Mouse (Mus musculus) limb, embryonic 11.5 days (tissue): Measurements from ENCODE around the gene Gzf1. TPM values are rescaled to one million over a fixed set of nuclear protein-coding genes. Genes with fewer than 3 reads are reported as not detected.

ENCODE experiments used
- ATAC-seq: fragments of 200-750 bp; cut with Nextera tagmentation; 2 replicates; pipeline ENCODE4 v1.8.0; 2017; ENCODE audit warnings: low read depth; ENCODE audit not compliant: insufficient number of reproducible peaks, low FRiP score, low TSS enrichment
- DNase-seq: peaks from one replicate; pipeline ENCODE4 v3.0.0-alpha.2; 2015; ENCODE audit warnings: low spot score
- H3K27ac ChIP-seq: fragments of 300-500 bp; sonication (generic); replicated peaks from 2 replicates; pipeline ENCODE4 v1.5.1; 2014; ENCODE audit warnings: low read depth, mild to moderate bottlenecking, low read length
- H3K27me3 ChIP-seq: fragments of 300-500 bp; sonication (generic); 2 replicates; pipeline ENCODE4 v1.6.1; 2014; ENCODE audit warnings: mild to moderate bottlenecking, low read length, mixed read lengths; ENCODE audit not compliant: control insufficient read depth, insufficient read depth
- H3K36me3 ChIP-seq: fragments of 300-500 bp; sonication (generic); 2 replicates; pipeline ENCODE4 v1.6.1; 2014; ENCODE audit warnings: mild to moderate bottlenecking, low read length, moderate library complexity, mixed read lengths; ENCODE audit not compliant: control insufficient read depth, insufficient read depth
- H3K4me1 ChIP-seq: fragments of 300-500 bp; sonication (generic); 2 replicates; pipeline ENCODE4 v1.6.1; 2014; ENCODE audit warnings: low read length, mixed read lengths; ENCODE audit not compliant: control insufficient read depth, insufficient read depth
- H3K4me2 ChIP-seq: fragments of 300-500 bp; sonication (generic); 2 replicates; pipeline ENCODE4 v1.6.1; 2014; ENCODE audit warnings: low read depth, mild to moderate bottlenecking, moderate library complexity; ENCODE audit not compliant: severe bottlenecking
- H3K4me3 ChIP-seq: fragments of 300-500 bp; sonication (generic); 2 replicates; pipeline ENCODE4 v1.5.1; 2014; ENCODE audit warnings: low read depth, low read length
- H3K9ac ChIP-seq: fragments of 300-500 bp; sonication (generic); 2 replicates; pipeline ENCODE4 v1.6.1; 2014; ENCODE audit warnings: mild to moderate bottlenecking, low read length
- H3K9me3 ChIP-seq: fragments of 300-500 bp; sonication (generic); 2 replicates; pipeline ENCODE4 v1.6.1; 2016; ENCODE audit warnings: low read length; ENCODE audit not compliant: control insufficient read depth
- WGBS: fragments of 180-500 bp; shearing (Covaris S2); extraction: QIAGEN DNeasy Blood & Tissue Kit; methylation state at CpG from one replicate; pipeline ENCODE4 v1.1.7; 2014; 5-methylcytosine and 5-hydroxymethylcytosine counted together
- polyA plus RNA-seq: library from polyadenylated mRNA; unstranded; fragments of >200 nt; fragmentation: Nextera tagmentation; extraction: Ambion mirVana; gene quantifications from 2 replicates; pipeline ENCODE4 v1.2.1, GENCODE M21; 2014

Gene Gzf1
- polyA plus RNA-seq, 1 experiment from 2014 or later = 26.1 TPM

GRCm38 (mm10) chr2:148717072-148717471 is 36.2 kb downstream of the Gzf1 start:
- WGBS = 79% methylated on average over 2 of the region's 2 CpGs
- DNase-seq (no peak), ATAC-seq (no peak)

GRCm38 (mm10) chr2:148719271-148719995 is 38.6 kb downstream of the Gzf1 start:
- Histone ChIP-seq H3K9ac (no peak overlapping the region), H3K4me2 (no peak overlapping the region), H3K4me1 (no peaks in the 10 kb centered on the region), H3K27ac (no peak overlapping the region), H3K36me3 (no peaks in the 10 kb centered on the region), H3K9me3 (no peaks in the 10 kb centered on the region), H3K27me3 (no peaks in the 10 kb centered on the region), H3K4me3 (no peak overlapping the region)
- WGBS = 82% methylated on average over 2 of the region's 2 CpGs
- no peak for DNase-seq
- no peak for ATAC-seq

More at GRCm38 (mm10) chr2:148717072-148717471, 36.2 kb downstream of the Gzf1 start:
- Histone ChIP-seq H3K27me3 (no peaks in the 10 kb centered on the region), H3K4me1 (no peaks in the 10 kb centered on the region), H3K36me3 (peaks cover under 1% of the 10 kb centered on the region; the same call in 1 of the 2 replicates), H3K9me3 (no peaks in the 10 kb centered on the region), H3K9ac (no peak overlapping the region), H3K4me2 (no peak overlapping the region), H3K27ac (no peak overlapping the region), H3K4me3 (no peak overlapping the region)

GRCm38 (mm10) chr2:148731614-148732326 is 50.9 kb downstream of the Gzf1 start:
- H3K4me2 ChIP-seq = peak overlapping the region; percentile 87
- H3K9ac ChIP-seq = peak overlapping the region; percentile 72
- no peaks in the 10 kb centered on the region for H3K36me3 ChIP-seq
- H3K4me3 ChIP-seq = peak overlapping the region; percentile 70
- no peaks in the 10 kb centered on the region; the same call in 1 of the 2 replicates for H3K9me3 ChIP-seq
- DNase-seq (peak; percentile 48), ATAC-seq (peak; percentile 84)
- no peaks in the 10 kb centered on the region for H3K27me3 ChIP-seq
- H3K27ac ChIP-seq = no peak overlapping the region
- under 1% methylated on average over 34 of the region's 35 CpGs for WGBS
- no peaks in the 10 kb centered on the region for H3K4me1 ChIP-seq

GRCm38 (mm10) chr2:148732327-148733000 is 51.6 kb downstream of the Gzf1 start, which contains the start of gene Napb:
Gene Napb, minus strand, starts transcription at chr2:148732467.
- 4% methylated on average over 18 of the region's 18 CpGs for WGBS
- Histone ChIP-seq H3K27ac (no peak within 1 kb of the TSS), H3K9me3 (no peaks in the 10 kb centered on the region; the same call in 1 of the 2 replicates)

More at GRCm38 (mm10) chr2:148732327-148733000, 51.6 kb downstream of the Gzf1 start, which contains the start of gene Napb:
- no peaks in the 10 kb centered on the region for H3K27me3 ChIP-seq
- H3K9ac ChIP-seq = peak within 1 kb of the TSS; percentile 72
- DNase-seq (peak; percentile 94), ATAC-seq (peak; percentile 99)
- H3K4me2 ChIP-seq = peak within 1 kb of the TSS; percentile 87
- peak within 1 kb of the TSS; percentile 70 for H3K4me3 ChIP-seq
- H3K36me3 ChIP-seq = no peaks in the 10 kb centered on the region
- H3K4me1 ChIP-seq = no peaks in the 10 kb centered on the region

Other genes with a start within 250 kb of the Gzf1 start
- gene Cd93, start 237.5 kb upstream of the Gzf1 start, polyA plus RNA-seq = 5.2 and 5.9 TPM in 2 replicates
- gene Nxt1, start 8.4 kb upstream of the Gzf1 start, polyA plus RNA-seq = 129 and 133 TPM in 2 replicates
- gene Napb, start 51.4 kb downstream of the Gzf1 start, polyA plus RNA-seq = 3.1 and 3.2 TPM in 2 replicates
- gene Cstl1, start 69.3 kb downstream of the Gzf1 start, polyA plus RNA-seq = 0.25 TPM in 1 of 2 replicates, not detected in the other
- gene Cst11, start 90.5 kb downstream of the Gzf1 start, polyA plus RNA-seq = not detected in 2 replicates
- gene 8030411F24Rik, start 101.0 kb downstream of the Gzf1 start, polyA plus RNA-seq = not detected in 2 replicates
- gene Cst12, start 108.3 kb downstream of the Gzf1 start, polyA plus RNA-seq = not detected in 2 replicates
- gene Cst8, start 117.8 kb downstream of the Gzf1 start, polyA plus RNA-seq = not detected in 2 replicates
- not detected in 2 replicates for gene Cst13, start 139.1 kb downstream of the Gzf1 start, polyA plus RNA-seq
- gene Cst9, start 154.1 kb downstream of the Gzf1 start, polyA plus RNA-seq = not detected in 2 replicates
- gene 9230104L09Rik, start 184.0 kb downstream of the Gzf1 start, polyA plus RNA-seq = not detected in 2 replicates
- gene Cst3, start 194.7 kb downstream of the Gzf1 start, polyA plus RNA-seq = 246 and 272 TPM in 2 replicates